Mouse (Mus musculus): Measurements from ENCODE around the gene Hyou1.
A peak's percentile ranks its signal among the peaks of the same experiment; 100 is the strongest.
"Not testable (repeated sequence)": the region's sequence is repeated elsewhere in the genome, so short reads cannot be mapped to it uniquely, and the experiment has no call there.

Hyou1 gene

GRCm38 (mm10) chr9:44351396-44351795 lies 27.9 kb upstream of the Hyou1 start:
- no peak for DNase-seq (ENCODE audit: low spot score)

GRCm38 (mm10) chr9:44352337-44352736 lies 27.0 kb upstream of the Hyou1 start:
- no peak for DNase-seq (ENCODE audit: low spot score)

- DNase-seq (ENCODE audit: low spot score) = no peak
Measured at GRCm38 (mm10) chr9:44353142-44353541, 26.1 kb upstream of the Hyou1 start.

GRCm38 (mm10) chr9:44357207-44357606 lies 22.1 kb upstream of the Hyou1 start:
- DNase-seq (ENCODE audit: low spot score) = no peak

- DNase-seq (ENCODE audit: low spot score) = peak; percentile 92
Measured at GRCm38 (mm10) chr9:44361190-44361917, 17.9 kb upstream of the Hyou1 start, which contains the start of gene Vps11. Vps11 (minus strand) TSS chr9:44361670.

GRCm38 (mm10) chr9:44361931-44362330 lies 17.4 kb upstream of the Hyou1 start:
- not testable (repeated sequence) for DNase-seq (ENCODE audit: low spot score)

GRCm38 (mm10) chr9:44364480-44364879 lies 14.8 kb upstream of the Hyou1 start:
- DNase-seq (ENCODE audit: low spot score) = no peak

GRCm38 (mm10) chr9:44373386-44373785 lies 5.9 kb upstream of the Hyou1 start:
- DNase-seq (ENCODE audit: low spot score) = no peak

GRCm38 (mm10) chr9:44376141-44376540 lies 3.1 kb upstream of the Hyou1 start:
- no peak for DNase-seq (ENCODE audit: low spot score)

GRCm38 (mm10) chr9:44377335-44377734 lies 2.0 kb upstream of the Hyou1 start:
- not testable (repeated sequence) for DNase-seq (ENCODE audit: low spot score)

GRCm38 (mm10) chr9:44378153-44378730 lies 1.0 kb upstream of the Hyou1 start:
- DNase-seq (ENCODE audit: low spot score) = no peak

- no peak for DNase-seq (ENCODE audit: low spot score)
Measured at GRCm38 (mm10) chr9:44379862-44380261, 572 bp downstream of the Hyou1 start.

GRCm38 (mm10) chr9:44384596-44384995 lies 5.3 kb downstream of the Hyou1 start:
- no peak for DNase-seq (ENCODE audit: low spot score)

- no peak for DNase-seq (ENCODE audit: low spot score)
Measured at GRCm38 (mm10) chr9:44387221-44387620, 7.9 kb downstream of the Hyou1 start.

- DNase-seq (ENCODE audit: low spot score) = no peak
Measured at GRCm38 (mm10) chr9:44389273-44389672, 10.0 kb downstream of the Hyou1 start.

GRCm38 (mm10) chr9:44391466-44391865 lies 12.2 kb downstream of the Hyou1 start:
- DNase-seq (ENCODE audit: low spot score) = peak; percentile 61

- DNase-seq (ENCODE audit: low spot score) = peak; percentile 75
Measured at GRCm38 (mm10) chr9:44396684-44397411, 17.6 kb downstream of the Hyou1 start, which contains the start of gene Slc37a4. Slc37a4 (plus strand) TSS chr9:44396852.

- DNase-seq (ENCODE audit: low spot score) = no peak
Measured at GRCm38 (mm10) chr9:44398087-44398486, 18.8 kb downstream of the Hyou1 start.

GRCm38 (mm10) chr9:44398551-44398950 lies 19.3 kb downstream of the Hyou1 start:
- no peak for DNase-seq (ENCODE audit: low spot score)

GRCm38 (mm10) chr9:44399114-44399794 lies 20.0 kb downstream of the Hyou1 start:
- no peak for DNase-seq (ENCODE audit: low spot score)

- no peak for DNase-seq (ENCODE audit: low spot score)
Measured at GRCm38 (mm10) chr9:44399795-44400114, 20.5 kb downstream of the Hyou1 start.

GRCm38 (mm10) chr9:44401081-44401480 lies 21.8 kb downstream of the Hyou1 start:
- no peak for DNase-seq (ENCODE audit: low spot score)

- DNase-seq (ENCODE audit: low spot score) = no peak
Measured at GRCm38 (mm10) chr9:44405011-44405410, 25.7 kb downstream of the Hyou1 start.
